Mouse (Mus musculus) cerebellum, postnatal 14 days (tissue): Measurements from ENCODE around the gene Cdh22.

Experiments
- DNase-seq, 2 experiments: peaks; one replicate each; pipeline ENCODE4 v3.0.0; 2021; ENCODE audit warnings: mixed read lengths in 2 of 2

Gene Cdh22

GRCm38 (mm10) chr2:165248967-165249366, 14.3 kb upstream of the Cdh22 start:
- DNase-seq: no peak

GRCm38 (mm10) chr2:165246349-165246748, 11.7 kb upstream of the Cdh22 start:
- DNase-seq: no peak

- peak; percentile 83 to 92 for DNase-seq
Observed at GRCm38 (mm10) chr2:165243122-165243720, 8.6 kb upstream of the Cdh22 start.

- DNase-seq: peak; percentile 56 to 76
Observed at GRCm38 (mm10) chr2:165242575-165242974, 7.9 kb upstream of the Cdh22 start.

GRCm38 (mm10) chr2:165241786-165242185, 7.1 kb upstream of the Cdh22 start:
- DNase-seq: no peak

GRCm38 (mm10) chr2:165240371-165240770, 5.7 kb upstream of the Cdh22 start:
- DNase-seq: no peak

- DNase-seq: peak in 1 of 2 experiments; percentile 48
Observed at GRCm38 (mm10) chr2:165239533-165240144, 5.0 kb upstream of the Cdh22 start.

GRCm38 (mm10) chr2:165238416-165239145, 3.9 kb upstream of the Cdh22 start:
- no peak for DNase-seq

GRCm38 (mm10) chr2:165234291-165234612, 401 bp downstream of the Cdh22 start:
- DNase-seq: peak in 1 of 2 experiments; percentile 60

- peak; percentile 68 to 72 for DNase-seq
Observed at GRCm38 (mm10) chr2:165233491-165234290, 962 bp downstream of the Cdh22 start.

GRCm38 (mm10) chr2:165229050-165229449, 5.6 kb downstream of the Cdh22 start:
- DNase-seq: peak in 1 of 2 experiments; percentile 60

- DNase-seq: peak; percentile 68 to 78
Observed at GRCm38 (mm10) chr2:165223837-165224236, 10.8 kb downstream of the Cdh22 start.

GRCm38 (mm10) chr2:165221952-165222351, 12.7 kb downstream of the Cdh22 start:
- DNase-seq: no peak

GRCm38 (mm10) chr2:165220347-165220945, 14.2 kb downstream of the Cdh22 start:
- no peak for DNase-seq

GRCm38 (mm10) chr2:165218954-165219353, 15.7 kb downstream of the Cdh22 start:
- no peak for DNase-seq

GRCm38 (mm10) chr2:165217361-165218149, 17.1 kb downstream of the Cdh22 start:
- no peak for DNase-seq

GRCm38 (mm10) chr2:165215103-165215951, 19.3 kb downstream of the Cdh22 start:
- peak; percentile 75 to 77 for DNase-seq

- no peak for DNase-seq
Observed at GRCm38 (mm10) chr2:165211426-165212079, 23.1 kb downstream of the Cdh22 start.

GRCm38 (mm10) chr2:165210948-165211347, 23.7 kb downstream of the Cdh22 start:
- DNase-seq: no peak

GRCm38 (mm10) chr2:165207689-165208088, 27.0 kb downstream of the Cdh22 start:
- no peak for DNase-seq
